Mouse (Mus musculus) spleen, postnatal 36 days (tissue): ENCODE measurements around the gene Otogl.

Experiments used
- DNase-seq, 2 experiments: peaks; one replicate each; pipeline ENCODE4 v3.0.0; 2022; ENCODE audit warnings: low spot score in 2 of 2, mixed read lengths in 1 of 2

Otogl gene

GRCm38 (mm10) chr10:107905274-107906034 lies 6.5 kb downstream of the Otogl start:
- DNase-seq, result no peak

- no peak for DNase-seq
Observed at GRCm38 (mm10) chr10:107901958-107902357, 10.0 kb downstream of the Otogl start.

- no peak for DNase-seq
Observed at GRCm38 (mm10) chr10:107901204-107901879, 10.6 kb downstream of the Otogl start.

GRCm38 (mm10) chr10:107899946-107900345 lies 12.0 kb downstream of the Otogl start:
- no peak for DNase-seq

GRCm38 (mm10) chr10:107896158-107896557 lies 15.8 kb downstream of the Otogl start:
- no peak for DNase-seq

- no peak for DNase-seq
Observed at GRCm38 (mm10) chr10:107894663-107895581, 17.0 kb downstream of the Otogl start.

GRCm38 (mm10) chr10:107890400-107890799 lies 21.5 kb downstream of the Otogl start:
- DNase-seq, result no peak

GRCm38 (mm10) chr10:107872542-107872941 lies 39.4 kb downstream of the Otogl start:
- DNase-seq, result no peak

GRCm38 (mm10) chr10:107872109-107872508 lies 39.8 kb downstream of the Otogl start:
- DNase-seq, result no peak

- DNase-seq, result no peak
Observed at GRCm38 (mm10) chr10:107870540-107870939, 41.4 kb downstream of the Otogl start.

- DNase-seq, result no peak
Observed at GRCm38 (mm10) chr10:107868904-107869303, 43.0 kb downstream of the Otogl start.

- DNase-seq, result no peak
Observed at GRCm38 (mm10) chr10:107867414-107867813, 44.5 kb downstream of the Otogl start.

GRCm38 (mm10) chr10:107860235-107860917 lies 51.6 kb downstream of the Otogl start:
- no peak for DNase-seq

- no peak for DNase-seq
Observed at GRCm38 (mm10) chr10:107859220-107859619, 52.7 kb downstream of the Otogl start.

- no peak for DNase-seq
Observed at GRCm38 (mm10) chr10:107858684-107859083, 53.2 kb downstream of the Otogl start.

GRCm38 (mm10) chr10:107844906-107845305 lies 67.0 kb downstream of the Otogl start:
- DNase-seq, result no peak

- no peak for DNase-seq
Observed at GRCm38 (mm10) chr10:107834452-107835239, 77.3 kb downstream of the Otogl start.

- DNase-seq, result no peak
Observed at GRCm38 (mm10) chr10:107829151-107829550, 82.8 kb downstream of the Otogl start.

GRCm38 (mm10) chr10:107813814-107814483 lies 98.0 kb downstream of the Otogl start:
- no peak for DNase-seq
